Mouse (Mus musculus) right cerebral cortex, adult 18-20 months (tissue): Measurements from ENCODE around the gene Naa15.

Experiments used
- DNase-seq: peaks from one replicate; pipeline ENCODE4 v3.0.0; 2022; ENCODE audit warnings: mixed read lengths

Naa15 gene

DNA sequence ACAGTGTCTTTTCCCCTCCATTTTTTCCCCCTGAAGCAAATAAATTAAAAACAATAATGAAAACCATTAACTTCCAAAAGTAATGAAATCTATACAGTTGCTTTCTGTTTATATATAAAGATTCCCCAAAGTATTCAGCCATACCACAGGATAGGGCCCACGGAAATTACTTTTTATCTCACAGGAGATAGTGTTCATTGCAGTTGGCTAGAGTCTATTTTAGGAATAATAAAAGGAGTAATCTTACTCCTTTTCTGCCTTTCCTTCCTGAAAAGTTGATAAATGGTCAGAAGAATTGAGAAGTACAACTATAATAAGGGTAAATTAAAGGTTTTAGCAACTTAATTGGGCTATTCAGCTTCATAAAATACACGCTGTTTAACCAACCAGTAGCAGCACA, 53.6 kb downstream of the Naa15 start:
- DNase-seq: no peak

DNA sequence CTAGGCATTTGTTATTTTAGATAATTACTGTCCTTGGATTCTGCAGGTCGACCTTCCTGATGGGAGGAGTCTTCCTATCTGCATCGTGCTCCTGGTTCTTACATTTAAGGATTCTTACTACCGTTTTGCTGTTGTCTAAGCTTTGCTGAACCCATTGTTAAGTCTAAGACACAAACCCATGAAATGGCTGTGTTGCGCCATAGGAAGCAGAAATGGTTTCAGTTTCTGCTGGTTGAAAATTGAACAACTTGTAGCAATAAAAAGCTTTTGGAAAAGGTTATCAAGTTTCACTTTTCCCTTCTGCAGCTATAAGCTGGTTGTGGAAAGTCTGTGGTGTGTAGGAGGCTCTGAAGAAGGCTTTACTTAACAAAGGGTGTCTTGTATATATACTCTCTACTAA, 60.8 kb downstream of the Naa15 start:
- no peak for DNase-seq

DNA sequence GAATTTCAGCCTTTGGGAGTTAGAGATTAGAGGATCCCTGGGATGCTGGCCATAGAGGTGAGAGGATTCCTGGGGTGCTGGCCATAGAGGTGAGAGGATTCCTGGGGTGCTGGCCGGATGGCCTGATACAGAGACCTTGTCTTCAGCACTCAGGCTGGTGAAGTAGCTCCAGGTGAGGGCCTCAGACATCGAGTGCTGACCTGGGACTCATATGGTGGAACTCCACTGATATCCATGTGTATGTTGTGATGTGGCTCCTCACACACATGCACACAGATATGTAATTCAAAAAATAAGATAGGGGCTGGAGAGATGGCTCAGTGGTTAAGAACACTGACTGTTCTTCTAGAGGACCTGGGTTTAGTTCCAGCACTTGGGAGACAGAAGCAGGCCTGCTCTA, 64.9 kb downstream of the Naa15 start:
- DNase-seq: no peak

DNA sequence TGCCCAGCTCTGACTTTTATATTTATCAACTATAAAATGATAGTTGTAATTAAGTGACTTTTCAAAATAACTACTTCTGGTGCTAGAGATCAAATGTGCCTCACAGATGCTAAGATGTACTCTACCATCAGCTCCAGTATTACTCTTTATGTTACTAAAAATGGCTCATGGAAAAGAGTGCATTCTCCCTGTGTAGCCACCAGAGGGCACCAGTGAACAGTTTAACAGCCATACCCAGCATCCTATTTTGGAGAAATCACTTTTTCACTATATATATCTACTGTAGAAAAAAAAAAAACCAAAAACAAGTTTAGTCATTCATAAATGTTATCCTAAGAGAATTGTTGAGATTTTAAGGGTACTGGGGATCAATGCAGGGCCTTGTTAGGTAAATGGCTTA, 66.1 kb downstream of the Naa15 start:
- DNase-seq: peak; percentile 53

DNA sequence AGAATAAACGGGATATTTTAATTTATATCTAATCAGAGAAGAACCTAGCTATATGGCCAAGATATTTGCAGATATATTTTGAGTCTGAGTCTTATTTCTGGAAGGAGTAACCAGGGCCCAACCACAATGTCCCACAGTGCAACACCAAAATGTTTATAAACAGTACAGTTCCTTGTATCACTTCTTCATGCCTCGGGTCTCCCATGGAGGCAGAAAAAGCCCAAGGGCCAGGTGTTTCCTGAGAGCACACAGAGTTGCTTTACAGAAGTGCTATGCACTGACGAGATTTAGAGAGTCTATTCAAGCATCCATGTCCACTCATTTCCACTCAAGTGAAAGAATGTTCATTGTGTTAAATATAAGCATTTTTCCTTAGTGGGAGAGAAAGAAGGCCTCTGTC, 66.9 kb downstream of the Naa15 start:
- no peak for DNase-seq

GRCm38 (mm10) chr3:51482781-51483180, 67.8 kb downstream of the Naa15 start:
- DNase-seq: no peak

DNA sequence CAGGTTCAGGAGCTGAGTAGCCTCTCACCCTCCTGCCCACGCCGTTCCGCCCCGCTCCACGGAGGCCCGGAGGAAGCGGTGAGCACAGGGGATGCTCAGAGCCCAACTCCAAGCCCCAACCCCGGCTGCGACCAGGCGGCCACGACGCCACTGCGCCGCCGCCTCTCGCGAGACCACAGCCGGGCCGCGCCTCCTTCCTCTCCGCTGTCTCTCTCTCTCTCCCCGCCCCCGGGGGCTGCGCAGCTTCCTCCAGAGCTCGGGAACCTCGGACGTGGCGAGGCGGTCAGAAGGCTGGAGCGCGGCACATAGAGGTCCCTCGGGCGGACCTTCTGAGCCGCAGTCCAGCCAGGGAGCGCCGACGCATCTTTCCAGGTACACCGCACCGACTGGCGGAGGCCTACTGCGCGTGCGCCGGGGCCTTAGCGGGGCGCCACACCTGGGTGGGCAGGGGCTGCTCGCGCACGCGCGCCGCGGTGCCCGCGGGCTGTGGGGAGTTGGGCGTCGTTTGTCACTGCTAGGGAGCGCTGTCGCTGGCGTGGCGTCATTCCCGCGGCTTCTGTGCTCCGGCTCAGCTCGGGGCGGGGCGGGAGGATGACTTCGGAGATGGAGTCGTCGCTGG, 68.9 kb downstream of the Naa15 start, which contains the start of gene Rab33b:
Gene Rab33b (plus strand): TSS at position 180 of the 619 bp plus-strand sequence.
- peak; percentile 97 for DNase-seq

DNA sequence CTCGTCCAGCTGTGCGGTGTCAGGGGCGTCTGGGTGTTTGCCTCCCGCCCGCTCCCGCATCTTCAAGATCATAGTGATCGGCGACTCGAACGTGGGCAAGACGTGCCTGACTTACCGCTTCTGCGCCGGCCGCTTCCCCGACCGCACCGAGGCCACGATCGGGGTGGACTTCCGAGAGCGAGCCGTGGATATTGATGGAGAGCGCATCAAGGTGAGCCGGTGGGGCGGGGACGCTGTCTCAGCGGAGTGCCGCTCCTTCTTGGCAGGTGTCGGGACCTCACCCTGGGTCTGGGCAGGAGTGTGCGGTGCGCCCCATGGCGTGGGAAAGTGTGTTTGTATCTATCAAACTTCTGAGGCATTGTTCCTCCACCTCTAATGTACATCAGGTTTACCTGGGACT, 69.4 kb downstream of the Naa15 start:
- no peak for DNase-seq

- no peak for DNase-seq
Observed at GRCm38 (mm10) chr3:51485347-51485746, 70.4 kb downstream of the Naa15 start.

GRCm38 (mm10) chr3:51486491-51487195, 71.7 kb downstream of the Naa15 start:
- no peak for DNase-seq

- no peak for DNase-seq
Observed at GRCm38 (mm10) chr3:51490088-51490753, 75.3 kb downstream of the Naa15 start.

DNA sequence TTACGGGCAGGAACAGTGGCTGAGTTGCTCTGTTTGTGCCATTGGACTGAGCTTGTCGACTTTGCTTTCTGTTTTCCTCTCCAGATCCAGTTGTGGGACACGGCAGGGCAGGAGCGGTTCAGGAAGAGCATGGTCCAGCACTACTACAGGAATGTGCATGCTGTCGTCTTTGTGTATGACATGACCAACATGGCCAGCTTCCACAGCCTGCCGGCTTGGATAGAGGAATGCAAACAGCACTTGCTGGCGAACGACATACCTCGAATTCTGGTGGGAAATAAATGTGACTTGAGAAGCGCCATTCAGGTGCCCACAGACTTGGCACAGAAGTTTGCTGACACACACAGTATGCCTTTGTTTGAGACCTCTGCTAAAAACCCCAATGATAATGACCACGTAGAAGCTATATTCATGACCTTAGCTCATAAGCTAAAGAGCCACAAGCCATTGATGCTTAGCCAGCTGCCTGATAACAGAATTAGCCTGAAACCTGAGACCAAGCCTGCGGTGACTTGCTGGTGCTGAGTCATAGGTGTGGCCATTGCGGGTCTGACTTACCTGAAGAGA, 78.4 kb downstream of the Naa15 start:
- DNase-seq: no peak

GRCm38 (mm10) chr3:51494466-51494865, 79.5 kb downstream of the Naa15 start:
- no peak for DNase-seq

DNA sequence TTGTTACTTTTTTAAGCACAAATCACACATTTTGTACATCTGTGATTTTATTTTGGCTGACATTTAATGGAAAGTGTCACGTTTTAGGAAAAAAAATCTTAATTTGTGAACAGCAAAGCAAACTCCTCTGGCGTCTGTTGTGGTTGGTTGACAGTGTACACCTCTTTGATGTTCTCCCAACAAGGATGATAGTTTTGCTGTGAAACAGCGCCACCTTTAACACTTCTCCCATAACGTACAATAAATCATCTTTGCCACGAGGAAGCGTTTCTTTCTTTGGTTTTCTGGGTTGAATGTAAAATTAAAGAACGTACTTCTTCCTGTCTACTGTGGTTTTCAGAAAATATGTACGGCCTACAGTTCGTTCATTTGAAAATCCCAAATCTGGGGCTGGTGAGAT, 80.7 kb downstream of the Naa15 start:
- DNase-seq: no peak

- no peak for DNase-seq
Observed at GRCm38 (mm10) chr3:51497978-51498377, 83.0 kb downstream of the Naa15 start.

DNA sequence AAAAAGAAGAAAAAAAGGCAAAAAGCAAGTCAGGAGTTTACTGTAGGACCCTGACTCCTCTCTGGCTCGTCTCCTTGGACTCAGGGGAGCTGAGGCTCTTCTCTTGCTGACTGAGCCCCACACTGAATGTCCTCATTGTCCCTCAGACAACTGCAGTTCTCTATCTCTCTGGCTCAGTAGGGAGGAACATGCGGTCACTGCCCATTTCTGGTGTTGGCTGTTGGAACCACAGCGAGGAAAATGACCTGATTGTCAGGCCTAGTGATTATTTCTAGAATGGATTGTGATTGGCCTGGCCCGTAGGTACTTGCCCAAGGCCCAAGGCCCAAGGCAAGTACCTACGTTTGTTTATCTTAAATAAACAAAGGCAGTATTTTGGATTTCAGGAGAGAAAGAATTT, 83.7 kb downstream of the Naa15 start:
- no peak for DNase-seq

DNA sequence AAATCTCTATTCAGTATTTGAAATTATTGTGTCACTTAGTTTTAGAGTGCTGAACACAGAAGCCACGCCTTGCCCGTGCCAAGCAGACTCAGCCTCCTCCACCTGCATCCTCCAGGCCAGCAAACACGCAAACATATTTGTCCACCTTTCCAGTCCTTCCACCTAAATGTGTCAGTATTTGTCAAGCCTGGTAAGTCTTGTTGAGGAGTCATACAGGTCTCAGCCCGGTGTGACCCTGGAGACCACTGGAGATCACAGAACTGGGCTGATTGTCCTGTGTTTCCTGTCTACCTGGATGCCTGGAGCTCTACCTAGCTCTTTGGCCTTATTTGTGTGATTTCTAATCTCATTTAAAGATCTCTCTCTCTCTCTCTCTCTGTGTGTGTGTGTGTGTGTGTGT, 84.9 kb downstream of the Naa15 start:
- DNase-seq: no peak

GRCm38 (mm10) chr3:51504385-51504952, 89.5 kb downstream of the Naa15 start:
- DNase-seq: no peak

DNA sequence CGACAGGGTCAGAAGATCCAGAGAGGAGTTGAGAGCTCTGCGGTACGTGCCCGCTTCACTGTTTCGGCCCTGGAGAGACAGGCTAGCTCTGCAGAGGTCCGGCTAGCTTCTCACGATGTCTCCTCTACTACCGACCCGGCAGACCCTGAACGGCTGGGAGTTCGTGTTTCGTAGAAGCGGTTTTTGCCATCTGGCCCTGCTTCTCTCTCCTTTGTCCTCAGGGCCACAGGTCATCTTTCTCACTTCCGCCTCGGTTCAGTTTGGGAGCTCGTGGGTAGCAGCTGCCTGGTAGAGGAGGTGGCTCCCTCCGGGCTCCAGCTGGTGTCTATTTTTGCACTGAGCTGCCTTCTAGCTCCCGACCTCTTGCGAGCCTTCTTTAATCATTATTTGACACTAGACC, 90.5 kb downstream of the Naa15 start:
- no peak for DNase-seq

- peak; percentile 86 for DNase-seq
Observed at GRCm38 (mm10) chr3:51510903-51511302, 96.0 kb downstream of the Naa15 start.

DNA sequence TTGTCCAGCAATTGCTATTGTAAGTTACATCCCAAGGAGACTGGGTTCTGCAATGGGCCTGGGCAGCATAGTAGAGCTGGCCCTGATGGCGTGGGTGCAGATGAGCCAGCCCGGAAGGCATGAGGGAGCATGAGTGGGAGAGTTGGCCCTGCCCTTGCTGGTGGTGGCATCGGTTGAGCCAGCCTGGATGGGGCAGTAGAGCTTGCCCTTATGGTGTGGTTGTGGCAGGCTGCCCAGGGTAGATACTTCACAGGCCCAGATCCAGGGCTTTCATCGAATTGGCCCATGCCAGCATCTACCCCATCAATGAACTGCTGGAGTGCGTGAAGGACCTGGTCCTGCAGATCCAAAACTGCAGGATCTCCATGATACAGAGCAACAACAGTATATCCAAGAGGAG, 97.0 kb downstream of the Naa15 start:
- no peak for DNase-seq

GRCm38 (mm10) chr3:51517467-51517866, 102.5 kb downstream of the Naa15 start:
- no peak for DNase-seq
